Mouse (Mus musculus): ENCODE results near the gene 1500009C09Rik. TPM values are rescaled to one million over a fixed set of nuclear protein-coding genes. Genes with fewer than 3 reads are reported as not detected.

1500009C09Rik gene
- polyA plus RNA-seq (2016; fragmentation: Nextera tagmentation; extraction: Ambion mirVana) = not detected in 2 replicates

DNA sequence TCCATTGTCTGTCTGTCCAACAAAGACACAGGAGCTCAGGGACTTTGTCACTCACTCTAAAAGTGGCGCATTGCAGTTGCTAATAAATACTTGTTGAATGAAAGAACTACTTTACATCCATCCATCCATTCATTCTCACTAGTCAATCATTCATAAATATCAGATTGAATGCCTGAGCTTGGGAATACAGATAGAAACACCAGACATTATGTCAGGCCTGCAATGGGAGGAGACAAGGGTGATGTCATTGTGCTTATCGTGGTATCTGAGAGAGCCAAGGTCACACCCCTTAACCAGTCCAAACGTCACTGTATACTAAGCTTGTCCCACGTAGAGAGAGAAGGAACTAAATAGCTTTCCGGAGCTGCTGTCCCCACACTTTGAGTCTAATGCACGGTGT is at the start of gene 1500009C09Rik:
1500009C09Rik (plus strand) TSS at position 301 of the 400 bp plus-strand sequence.
- H3K4me2 ChIP-seq = no peak within 1 kb of the TSS
- no peak within 1 kb of the TSS for H3K27ac ChIP-seq
- H3K36me3 ChIP-seq = no peaks in the 10 kb centered on the region
- H3K9me3 ChIP-seq = no peaks in the 10 kb centered on the region
- peaks cover 7% of the 10 kb centered on the region; the same call in 1 of the 2 replicates for H3K4me1 ChIP-seq (replicated peaks)
- no peak within 1 kb of the TSS for H3K4me3 ChIP-seq (replicated peaks)
- H3K9ac ChIP-seq (replicated peaks) = no peak within 1 kb of the TSS
- no peak for ATAC-seq (ENCODE audit: insufficient number of reproducible peaks, insufficient read depth, low FRiP score, low TSS enrichment, low read depth)
- peaks cover 2% of the 10 kb centered on the region; the same call in 1 of the 2 replicates for H3K27me3 ChIP-seq
- WGBS = 89% methylated on average over 6 of the region's 6 CpGs

DNA sequence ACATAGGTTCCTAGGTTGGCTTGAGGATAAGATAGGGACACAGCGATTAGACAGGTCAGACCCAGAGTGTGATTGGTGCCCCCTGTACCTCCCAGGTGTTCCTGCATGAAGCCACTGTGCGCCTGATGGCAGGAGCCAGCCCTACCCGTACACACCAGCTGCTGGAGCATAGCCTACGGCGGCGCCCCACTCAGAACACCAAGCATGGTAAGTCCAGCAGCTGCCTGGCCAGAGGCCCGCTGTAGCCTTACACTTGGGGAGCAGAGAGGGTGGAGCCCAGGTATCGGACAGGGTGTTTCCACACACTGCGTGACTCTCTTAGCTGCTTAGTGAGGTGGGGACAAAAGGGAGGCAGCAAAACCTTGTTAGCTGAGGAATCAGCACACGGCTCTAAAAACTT is 49.1 kb upstream of the 1500009C09Rik start:
- Histone ChIP-seq H3K27me3 (peaks cover 39% of the 10 kb centered on the region), H3K27ac (no peak overlapping the region), H3K4me1 (replicated peaks) (peaks cover 18% of the 10 kb centered on the region), H3K36me3 (peaks cover 84% of the 10 kb centered on the region), H3K4me2 (no peak overlapping the region), H3K9me3 (no peaks in the 10 kb centered on the region), H3K9ac (replicated peaks) (no peak overlapping the region), H3K4me3 (replicated peaks) (no peak overlapping the region)
- 95% methylated on average over 10 of the region's 10 CpGs for WGBS
- no peak for ATAC-seq (ENCODE audit: insufficient number of reproducible peaks, insufficient read depth, low FRiP score, low TSS enrichment, low read depth)

DNA sequence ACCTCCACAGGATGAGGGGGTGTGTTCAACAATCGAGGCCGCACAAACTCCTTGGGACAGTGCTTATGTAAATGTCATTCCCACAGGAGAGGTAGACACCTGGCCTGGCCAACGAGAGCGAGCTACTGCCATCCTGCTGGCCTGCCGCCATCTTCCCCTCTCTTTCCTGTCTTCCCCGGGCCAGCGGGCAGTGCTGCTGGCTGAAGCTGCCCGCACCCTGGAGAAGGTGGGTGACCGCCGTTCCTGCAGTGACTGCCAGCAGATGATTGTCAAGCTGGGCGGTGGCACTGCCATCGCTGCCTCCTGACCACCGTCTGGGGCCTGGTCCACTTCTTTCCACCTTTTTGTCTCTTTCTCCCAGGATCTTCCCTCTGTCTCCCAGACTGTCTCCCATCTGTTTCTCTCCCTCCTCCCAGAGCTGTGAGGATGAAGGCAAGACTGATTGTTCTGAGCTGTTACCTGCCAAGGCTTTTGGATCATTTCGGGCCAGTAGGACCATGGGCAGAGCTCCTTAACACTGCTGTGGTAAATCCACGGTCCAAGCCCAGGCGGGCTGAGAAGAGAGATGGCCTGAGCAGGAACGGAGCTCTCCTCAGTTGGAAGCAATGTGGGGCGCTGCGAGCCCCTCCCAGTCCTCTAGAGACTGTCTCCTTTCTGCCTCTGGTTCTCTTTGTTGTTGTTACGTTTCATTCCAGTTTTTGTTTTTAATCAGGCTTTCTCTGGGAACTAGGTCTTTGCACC is 48.4 kb upstream of the 1500009C09Rik start:
- peaks cover 18% of the 10 kb centered on the region for H3K4me1 ChIP-seq (replicated peaks)
- H3K27me3 ChIP-seq = peaks cover 46% of the 10 kb centered on the region
- no peak for ATAC-seq (ENCODE audit: insufficient number of reproducible peaks, insufficient read depth, low FRiP score, low TSS enrichment, low read depth)
- no peak overlapping the region for H3K4me2 ChIP-seq
- H3K36me3 ChIP-seq = peaks cover 81% of the 10 kb centered on the region
- no peak overlapping the region for H3K4me3 ChIP-seq (replicated peaks)
- no peak overlapping the region for H3K27ac ChIP-seq
- no peak overlapping the region for H3K9ac ChIP-seq (replicated peaks)
- WGBS = 89% methylated on average over 20 of the region's 20 CpGs
- H3K9me3 ChIP-seq = no peaks in the 10 kb centered on the region

DNA sequence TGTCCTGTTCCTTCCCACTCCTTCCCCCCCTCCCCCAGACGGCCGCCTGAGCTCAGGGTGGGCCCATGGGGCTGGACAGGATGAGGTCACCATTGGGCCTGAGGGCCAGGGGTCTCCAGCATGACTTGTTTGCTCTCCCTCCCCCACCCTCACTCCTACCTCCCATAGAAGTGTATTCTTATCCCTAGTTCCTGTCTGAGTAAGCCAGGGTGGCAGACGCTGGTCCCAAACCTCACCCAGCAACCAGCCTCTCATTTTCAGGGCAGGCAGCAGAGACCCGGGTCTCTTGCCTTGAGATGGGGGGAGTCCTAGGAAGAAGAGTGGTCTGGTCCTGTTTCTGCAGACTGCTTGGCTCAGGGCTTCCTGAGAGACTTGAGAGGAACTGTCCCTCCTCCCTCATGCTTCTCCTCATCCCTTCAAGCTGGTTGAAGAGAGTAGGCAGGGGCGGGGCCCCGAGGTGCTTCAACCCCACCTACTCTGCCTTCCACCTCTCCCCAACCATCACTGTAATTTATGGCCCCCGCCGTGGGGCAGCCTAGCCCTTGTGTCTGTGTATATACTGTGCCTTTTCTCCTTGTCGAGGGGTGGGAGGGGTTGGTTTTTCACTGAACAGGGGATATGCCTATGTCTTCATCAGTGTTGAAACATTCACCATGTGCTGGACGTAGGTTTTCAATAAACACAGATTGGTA is 47.4 kb upstream of the 1500009C09Rik start:
- Histone ChIP-seq H3K27me3 (peaks cover 56% of the 10 kb centered on the region), H3K27ac (no peak overlapping the region), H3K4me1 (replicated peaks) (peaks cover 18% of the 10 kb centered on the region), H3K9me3 (no peaks in the 10 kb centered on the region), H3K36me3 (peaks cover 70% of the 10 kb centered on the region), H3K4me2 (no peak overlapping the region), H3K4me3 (replicated peaks) (no peak overlapping the region), H3K9ac (replicated peaks) (no peak overlapping the region)
- no peak for ATAC-seq (ENCODE audit: insufficient number of reproducible peaks, insufficient read depth, low FRiP score, low TSS enrichment, low read depth)
- 55% methylated on average over 10 of the region's 10 CpGs for WGBS

DNA sequence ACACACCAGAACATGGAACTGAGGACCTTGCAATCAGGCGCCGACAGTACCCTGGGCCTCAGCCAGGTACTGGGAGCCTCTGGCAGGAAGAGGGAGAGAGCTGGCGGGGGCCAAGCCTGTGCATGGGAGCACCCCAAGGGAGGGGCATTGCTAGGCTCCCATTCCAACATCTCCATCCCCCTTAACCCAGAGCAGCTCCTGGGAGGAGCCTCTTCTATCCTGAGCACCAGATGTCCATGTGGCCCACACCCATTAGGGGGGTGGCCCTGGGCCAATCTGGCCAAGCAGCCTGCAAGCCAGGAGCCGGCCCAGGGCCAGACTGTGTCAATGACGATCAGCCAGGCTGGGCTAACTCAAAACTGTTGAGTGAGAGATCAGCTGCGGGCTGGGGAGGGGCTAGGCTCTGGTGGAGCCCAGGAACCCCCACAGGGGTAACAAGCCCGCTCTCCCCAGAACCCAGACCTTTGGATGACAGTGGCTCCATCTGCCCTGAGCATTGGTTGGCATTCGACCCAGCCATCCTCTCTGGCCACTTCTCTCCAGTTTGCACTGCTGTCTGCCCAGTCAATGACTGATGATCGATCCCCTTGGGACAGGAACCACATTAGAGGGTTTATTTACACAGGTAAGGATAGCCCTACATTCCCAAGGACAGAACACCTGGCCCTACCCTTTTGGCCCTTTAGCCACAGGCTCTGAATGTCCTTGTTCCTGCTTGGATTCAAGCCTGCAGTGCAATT is 45.7 kb upstream of the 1500009C09Rik start:
- H3K36me3 ChIP-seq = peaks cover 54% of the 10 kb centered on the region
- H3K4me1 ChIP-seq (replicated peaks) = peaks cover 21% of the 10 kb centered on the region
- H3K9ac ChIP-seq (replicated peaks) = peak overlapping the region; percentile 4; the same call in 1 of the 2 replicates
- peak overlapping the region; percentile 18; the same call in 1 of the 2 replicates for H3K4me3 ChIP-seq (replicated peaks)
- 53% methylated on average over 9 of the region's 9 CpGs for WGBS
- H3K27ac ChIP-seq = no peak overlapping the region
- no peaks in the 10 kb centered on the region for H3K9me3 ChIP-seq
- no peak for ATAC-seq (ENCODE audit: insufficient number of reproducible peaks, insufficient read depth, low FRiP score, low TSS enrichment, low read depth)
- peaks cover 73% of the 10 kb centered on the region for H3K27me3 ChIP-seq
- 0 out of 2 replicates have a peak overlapping the region, but pooled peaks have one; percentile 36 for H3K4me2 ChIP-seq

DNA sequence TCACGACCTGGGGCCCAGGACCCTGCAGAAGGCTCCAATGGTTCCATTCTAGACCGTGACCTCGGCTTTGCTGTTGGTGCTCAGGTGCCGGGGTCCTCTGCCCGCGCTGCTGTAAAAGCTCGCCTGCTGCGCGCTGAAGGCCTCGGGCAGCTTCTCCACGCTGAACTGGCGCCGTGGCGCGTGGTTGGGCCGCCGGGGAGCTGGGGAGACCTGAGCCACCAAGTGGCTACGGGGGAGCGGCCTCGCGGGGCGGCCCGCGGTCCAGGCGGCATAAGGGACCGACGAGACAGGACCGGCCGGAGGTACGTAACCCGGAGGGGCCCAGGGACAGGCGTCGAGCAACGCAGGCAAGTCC is 45.1 kb upstream of the 1500009C09Rik start:
- Histone ChIP-seq H3K36me3 (peaks cover 49% of the 10 kb centered on the region), H3K27ac (no peak overlapping the region), H3K27me3 (peaks cover 79% of the 10 kb centered on the region), H3K9me3 (no peaks in the 10 kb centered on the region), H3K4me3 (replicated peaks) (peak overlapping the region; percentile 18), H3K9ac (replicated peaks) (no peak overlapping the region; the same call in 1 of the 2 replicates), H3K4me2 (peak overlapping the region; percentile 36), H3K4me1 (replicated peaks) (peaks cover 27% of the 10 kb centered on the region)
- WGBS = 6% methylated on average over 34 of the region's 34 CpGs
- no peak for ATAC-seq (ENCODE audit: insufficient number of reproducible peaks, insufficient read depth, low FRiP score, low TSS enrichment, low read depth)

DNA sequence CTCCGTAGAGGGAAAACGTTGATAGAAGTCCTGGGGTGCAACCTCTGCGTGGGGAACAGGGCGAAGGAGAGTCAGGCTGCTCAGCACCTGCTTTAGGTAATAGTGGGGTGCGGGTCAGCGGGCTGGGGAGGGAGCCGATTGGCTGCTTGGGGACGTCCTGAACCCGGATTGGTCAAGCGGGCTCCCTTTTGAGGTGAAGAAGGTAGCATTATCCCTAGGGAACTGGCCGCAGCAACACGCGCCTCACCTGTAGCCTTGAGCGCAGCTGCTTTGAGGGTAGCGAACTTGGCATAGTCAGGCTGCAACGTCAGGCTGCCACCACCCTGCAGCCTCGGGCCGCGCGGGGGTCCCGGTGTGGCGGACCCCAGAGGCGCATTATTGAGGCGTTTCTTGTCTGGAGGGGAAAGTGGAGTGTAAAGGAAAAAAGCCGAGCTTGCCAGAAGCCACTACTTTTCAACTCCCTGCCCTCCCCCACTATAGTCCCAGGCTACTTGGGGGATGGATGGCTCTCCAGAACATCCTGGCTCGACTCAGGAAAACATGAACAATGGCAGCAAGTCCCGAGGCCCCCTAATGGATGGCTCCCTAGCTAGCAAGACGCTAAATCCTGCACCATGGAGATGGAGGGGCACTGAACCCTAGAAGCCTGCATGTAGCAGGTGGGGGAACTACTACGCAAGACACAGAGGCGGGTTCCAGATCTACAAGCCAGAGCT is 44.5 kb upstream of the 1500009C09Rik start:
- peaks cover 85% of the 10 kb centered on the region for H3K27me3 ChIP-seq
- H3K36me3 ChIP-seq = peaks cover 43% of the 10 kb centered on the region
- H3K4me1 ChIP-seq (replicated peaks) = peaks cover 32% of the 10 kb centered on the region
- peak overlapping the region; percentile 18 for H3K4me3 ChIP-seq (replicated peaks)
- H3K9ac ChIP-seq (replicated peaks) = no peak overlapping the region
- WGBS = 10% methylated on average over 30 of the region's 30 CpGs
- peak overlapping the region; percentile 36 for H3K4me2 ChIP-seq
- ATAC-seq (ENCODE audit: insufficient number of reproducible peaks, insufficient read depth, low FRiP score, low TSS enrichment, low read depth) = no peak
- no peaks in the 10 kb centered on the region for H3K9me3 ChIP-seq
- H3K27ac ChIP-seq = no peak overlapping the region

DNA sequence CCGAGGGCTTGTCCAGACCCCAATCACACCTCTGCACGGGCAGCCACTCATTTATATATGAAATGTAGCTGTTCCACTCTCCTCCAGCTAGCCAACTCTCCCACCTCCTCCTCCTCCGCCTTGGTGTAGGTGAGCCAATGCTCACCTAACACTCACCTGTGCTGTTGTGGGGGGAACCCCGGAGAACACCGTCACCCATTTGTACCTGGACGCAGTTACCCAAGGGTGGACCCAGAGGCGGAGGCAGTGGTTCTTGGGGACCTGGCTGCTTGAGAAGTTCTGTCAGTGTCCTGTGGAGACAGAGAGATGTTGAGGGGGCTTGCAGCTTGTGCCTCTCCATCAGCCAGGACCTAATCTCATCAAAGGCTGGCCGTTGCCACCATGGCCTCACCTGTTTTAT is 43.9 kb upstream of the 1500009C09Rik start:
- Histone ChIP-seq H3K27ac (no peak overlapping the region), H3K9ac (replicated peaks) (no peak overlapping the region), H3K4me2 (no peak overlapping the region), H3K4me3 (replicated peaks) (no peak overlapping the region), H3K36me3 (peaks cover 36% of the 10 kb centered on the region), H3K27me3 (peaks cover 91% of the 10 kb centered on the region), H3K9me3 (no peaks in the 10 kb centered on the region), H3K4me1 (replicated peaks) (peaks cover 35% of the 10 kb centered on the region)
- 78% methylated on average over 8 of the region's 8 CpGs for WGBS
- ATAC-seq (ENCODE audit: insufficient number of reproducible peaks, insufficient read depth, low FRiP score, low TSS enrichment, low read depth) = no peak

DNA sequence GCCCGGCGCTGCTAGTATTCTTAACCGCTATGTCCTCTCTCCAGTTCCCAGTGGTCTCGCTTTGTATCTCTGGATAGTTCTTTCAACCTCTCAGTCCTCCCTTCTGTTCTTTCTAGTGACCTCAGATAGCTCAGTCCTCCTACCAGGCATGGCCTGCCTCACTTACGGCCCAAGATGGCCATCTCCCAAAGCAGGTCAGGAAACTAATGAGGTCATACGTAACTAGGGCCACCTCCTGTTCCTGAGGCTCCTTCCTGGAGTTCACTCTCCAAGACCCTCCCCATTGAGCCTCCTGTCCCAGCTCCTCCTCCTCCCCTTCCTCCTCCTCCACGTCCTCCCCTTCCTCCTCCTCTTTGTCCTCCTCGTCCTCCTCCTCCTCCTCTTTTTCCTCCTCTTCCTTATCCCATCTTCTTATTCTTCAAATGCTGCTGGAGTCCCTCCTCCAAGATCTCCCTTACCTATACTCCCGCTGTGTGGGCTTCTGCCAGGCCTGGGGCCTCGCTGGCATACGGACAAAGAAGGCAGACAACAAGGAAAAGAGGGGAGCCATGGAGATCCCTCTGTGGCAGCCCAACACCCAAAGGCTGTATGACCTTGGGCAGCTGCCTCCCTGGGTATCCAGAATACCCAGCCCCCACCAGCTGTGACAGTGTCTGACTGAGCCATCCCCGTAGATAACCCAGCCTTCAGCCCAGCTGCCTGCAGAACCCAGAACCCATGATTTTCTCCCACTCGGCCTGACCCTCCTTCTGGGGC is 42.7 kb upstream of the 1500009C09Rik start:
- Histone ChIP-seq H3K4me2 (no peak overlapping the region), H3K27ac (no peak overlapping the region), H3K4me3 (replicated peaks) (no peak overlapping the region), H3K4me1 (replicated peaks) (peaks cover 35% of the 10 kb centered on the region), H3K9ac (replicated peaks) (no peak overlapping the region), H3K27me3 (peaks cover 100% of the 10 kb centered on the region), H3K9me3 (no peaks in the 10 kb centered on the region), H3K36me3 (peaks cover 25% of the 10 kb centered on the region)
- no peak for ATAC-seq (ENCODE audit: insufficient number of reproducible peaks, insufficient read depth, low FRiP score, low TSS enrichment, low read depth)
- 76% methylated on average over 13 of the region's 13 CpGs for WGBS

DNA sequence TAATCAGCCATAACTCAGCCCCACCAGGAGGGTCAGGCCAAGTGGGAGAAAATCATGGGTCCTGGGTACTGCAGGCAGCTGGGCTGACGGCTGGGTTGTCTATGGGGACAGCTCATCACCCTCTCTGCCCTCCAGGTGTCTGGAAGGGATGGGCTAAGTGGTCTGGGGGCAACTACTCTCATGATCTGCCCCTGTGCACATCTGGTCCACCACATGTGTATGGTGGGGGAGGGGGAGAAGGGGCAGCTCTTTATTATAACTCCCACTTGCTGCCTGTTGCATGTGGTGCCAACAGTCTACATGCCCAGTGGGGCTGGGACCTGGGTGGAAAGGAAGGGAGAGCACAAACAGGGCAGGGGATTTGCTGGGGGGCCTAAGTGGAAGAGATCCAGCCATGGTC is 41.4 kb upstream of the 1500009C09Rik start:
- no peak overlapping the region for H3K27ac ChIP-seq
- WGBS = 26% methylated on average over 1 of the region's 1 CpGs
- peaks cover 11% of the 10 kb centered on the region for H3K36me3 ChIP-seq
- peaks cover 35% of the 10 kb centered on the region for H3K4me1 ChIP-seq (replicated peaks)
- no peak overlapping the region for H3K4me2 ChIP-seq
- H3K9me3 ChIP-seq = no peaks in the 10 kb centered on the region
- H3K9ac ChIP-seq (replicated peaks) = no peak overlapping the region
- peaks cover 100% of the 10 kb centered on the region for H3K27me3 ChIP-seq
- no peak overlapping the region for H3K4me3 ChIP-seq (replicated peaks)
- ATAC-seq (ENCODE audit: insufficient number of reproducible peaks, insufficient read depth, low FRiP score, low TSS enrichment, low read depth) = no peak

Measured in limb, embryonic 12.5 days (tissue).